Mouse (Mus musculus) adrenal gland, postnatal 14 days (tissue): Measurements from ENCODE around the gene Rap1gap2. TPM values are rescaled to one million over a fixed set of nuclear protein-coding genes. Genes with fewer than 3 reads are reported as not detected.
"Not testable (repeated sequence)": the region's sequence is repeated elsewhere in the genome, so short reads cannot be mapped to it uniquely, and the experiment has no call there.

Experiments used
- DNase-seq: peaks from one replicate; pipeline ENCODE4 v3.0.0; 2021; ENCODE audit warnings: mixed read lengths
- total RNA-seq: library from RNA; stranded (reverse); gene quantifications from 2 replicates; pipeline ENCODE4 v1.2.3, GENCODE M21; 2021

The Rap1gap2 gene
- total RNA-seq, 1 experiment from 2014 or later, result 12.8 TPM

GRCm38 (mm10) chr11:74621974-74622669 lies 11.4 kb upstream of the Rap1gap2 start:
- DNase-seq, result no peak

GRCm38 (mm10) chr11:74619956-74620300 lies 9.2 kb upstream of the Rap1gap2 start:
- no peak for DNase-seq

GRCm38 (mm10) chr11:74619201-74619955 lies 8.7 kb upstream of the Rap1gap2 start, which contains the start of gene Ccdc92b:
TSS of gene Ccdc92b (plus strand) at chr11:74619605.
- DNase-seq, result peak; percentile 91

GRCm38 (mm10) chr11:74615571-74615970 lies 4.9 kb upstream of the Rap1gap2 start:
- no peak for DNase-seq

GRCm38 (mm10) chr11:74613428-74613827 lies 2.7 kb upstream of the Rap1gap2 start:
- no peak for DNase-seq

GRCm38 (mm10) chr11:74611437-74611836 lies 722 bp upstream of the Rap1gap2 start:
- no peak for DNase-seq

- DNase-seq, result no peak
Observed at GRCm38 (mm10) chr11:74610068-74610467, 647 bp downstream of the Rap1gap2 start.

GRCm38 (mm10) chr11:74602286-74602685 lies 8.4 kb downstream of the Rap1gap2 start:
- no peak for DNase-seq

GRCm38 (mm10) chr11:74597990-74598337 lies 12.8 kb downstream of the Rap1gap2 start:
- DNase-seq, result no peak

- DNase-seq, result no peak
Observed at GRCm38 (mm10) chr11:74597283-74597989, 13.3 kb downstream of the Rap1gap2 start.

- no peak for DNase-seq
Observed at GRCm38 (mm10) chr11:74592246-74592645, 18.5 kb downstream of the Rap1gap2 start.

GRCm38 (mm10) chr11:74590691-74591090 lies 20.0 kb downstream of the Rap1gap2 start:
- DNase-seq, result no peak

GRCm38 (mm10) chr11:74590239-74590596 lies 20.5 kb downstream of the Rap1gap2 start:
- DNase-seq, result no peak

GRCm38 (mm10) chr11:74589401-74590238 lies 21.1 kb downstream of the Rap1gap2 start:
- DNase-seq, result no peak

GRCm38 (mm10) chr11:74586401-74586800 lies 24.3 kb downstream of the Rap1gap2 start:
- DNase-seq, result no peak

- DNase-seq, result peak; percentile 54
Observed at GRCm38 (mm10) chr11:74584946-74585723, 25.6 kb downstream of the Rap1gap2 start.

- DNase-seq, result no peak
Observed at GRCm38 (mm10) chr11:74583824-74584349, 26.8 kb downstream of the Rap1gap2 start.

GRCm38 (mm10) chr11:74582464-74582863 lies 28.3 kb downstream of the Rap1gap2 start:
- no peak for DNase-seq

GRCm38 (mm10) chr11:74581333-74581732 lies 29.4 kb downstream of the Rap1gap2 start:
- not testable (repeated sequence) for DNase-seq

GRCm38 (mm10) chr11:74577068-74577467 lies 33.6 kb downstream of the Rap1gap2 start:
- DNase-seq, result no peak

GRCm38 (mm10) chr11:74575940-74576339 lies 34.8 kb downstream of the Rap1gap2 start:
- peak; percentile 12 for DNase-seq
